Mouse (Mus musculus) brown adipose tissue, adult 24 weeks (tissue): ENCODE data around the gene Cltrn. TPM values are rescaled to one million over a fixed set of nuclear protein-coding genes. Genes with fewer than 3 reads are reported as not detected.

Experiments used
- H3K27ac ChIP-seq: fragments of 200-500 bp; replicated peaks from 2 replicates; pipeline ENCODE4 v1.5.1; 2012; ENCODE audit warnings: low read depth, mild to moderate bottlenecking, low read length
- H3K4me1 ChIP-seq: fragments of 200-500 bp; 2 replicates; pipeline ENCODE4 v1.6.1; 2012; ENCODE audit warnings: low read length, mixed read lengths; ENCODE audit not compliant: control insufficient read depth, insufficient read depth, insufficient read length
- H3K4me3 ChIP-seq: fragments of 200-500 bp; 2 replicates; pipeline ENCODE4 v1.5.1; 2012; ENCODE audit warnings: low read depth, mild to moderate bottlenecking, low read length, moderate library complexity; ENCODE audit not compliant: insufficient read depth
- polyA plus RNA-seq: library from polyadenylated mRNA; stranded (reverse); fragments of >200 nt; gene quantifications from 2 replicates; pipeline ENCODE4 v1.2.4, GENCODE M21; 2012; ENCODE audit not compliant: missing spikeins, insufficient read depth, insufficient read length

Gene Cltrn
- polyA plus RNA-seq, 1 experiment, result not detected

DNA sequence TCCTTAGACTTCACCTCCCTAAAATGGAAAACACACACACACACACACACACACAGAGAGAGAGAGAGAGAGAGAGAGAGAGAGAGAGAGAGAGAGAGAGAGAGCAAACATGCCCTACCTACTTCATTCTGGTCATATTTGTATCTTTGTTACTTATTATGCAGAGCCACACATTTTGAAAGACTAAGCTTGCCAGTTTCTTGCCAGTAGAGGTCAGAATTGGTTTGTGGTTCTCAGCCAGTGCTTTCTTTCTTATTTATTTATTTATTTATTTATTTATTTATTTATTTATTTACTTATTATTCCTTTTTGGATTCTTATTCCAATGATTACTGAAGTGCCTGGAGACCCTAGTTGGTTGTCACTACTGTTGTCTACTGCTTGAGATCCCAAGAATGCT, 12.9 kb downstream of the Cltrn start:
- no peak overlapping the region for H3K27ac ChIP-seq
- H3K4me1 ChIP-seq, result no peaks in the 10 kb centered on the region
- H3K4me3 ChIP-seq, result no peak overlapping the region

DNA sequence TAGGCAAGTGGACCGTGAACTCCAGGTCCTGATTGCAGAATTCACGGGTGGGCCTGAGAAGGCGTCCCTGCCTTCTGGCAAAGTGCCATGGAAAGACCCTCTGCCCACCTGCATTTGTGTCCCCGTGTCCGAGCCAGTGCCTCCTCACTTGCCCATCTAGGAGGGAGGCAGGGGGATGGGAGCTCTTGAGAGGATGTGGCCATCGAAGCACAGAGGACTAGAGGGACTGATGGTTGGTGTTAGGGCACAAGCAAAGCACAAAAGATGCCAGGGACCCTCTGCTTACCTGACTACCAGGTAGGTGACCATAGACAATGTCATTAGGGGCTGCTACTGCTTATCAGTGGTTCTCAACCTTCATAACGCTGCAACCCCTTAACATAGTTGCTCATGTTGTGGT, 13.6 kb downstream of the Cltrn start:
- Histone ChIP-seq H3K27ac (no peak overlapping the region), H3K4me3 (no peak overlapping the region), H3K4me1 (no peaks in the 10 kb centered on the region)

DNA sequence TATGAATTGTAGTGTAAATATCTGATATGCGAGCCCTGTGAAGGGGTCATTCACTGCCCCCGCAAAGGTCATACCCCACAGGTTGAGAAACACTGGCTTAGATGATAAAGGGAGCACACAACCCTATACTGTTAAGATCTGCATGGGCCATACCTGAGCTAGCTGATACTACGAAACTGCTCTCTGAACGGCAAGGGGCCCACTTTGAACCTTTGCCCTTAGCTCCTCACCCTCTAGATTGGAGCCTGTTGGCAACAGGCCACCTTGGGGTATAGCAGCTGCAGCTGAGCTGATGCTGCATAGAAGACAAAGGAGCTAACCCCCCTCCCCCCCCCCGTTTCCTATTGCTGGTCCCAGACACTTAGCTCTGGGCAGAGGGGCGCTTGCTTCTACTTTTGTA, 14.0 kb downstream of the Cltrn start:
- H3K27ac ChIP-seq, result no peak overlapping the region
- H3K4me3 ChIP-seq, result no peak overlapping the region
- no peaks in the 10 kb centered on the region for H3K4me1 ChIP-seq

GRCm38 (mm10) chrX:164111146-164111545, 22.5 kb downstream of the Cltrn start:
- H3K4me3 ChIP-seq, result no peak overlapping the region
- H3K4me1 ChIP-seq, result no peaks in the 10 kb centered on the region
- H3K27ac ChIP-seq, result no peak overlapping the region

GRCm38 (mm10) chrX:164113744-164114143, 25.1 kb downstream of the Cltrn start:
- Histone ChIP-seq H3K4me3 (no peak overlapping the region), H3K4me1 (no peaks in the 10 kb centered on the region), H3K27ac (no peak overlapping the region)

DNA sequence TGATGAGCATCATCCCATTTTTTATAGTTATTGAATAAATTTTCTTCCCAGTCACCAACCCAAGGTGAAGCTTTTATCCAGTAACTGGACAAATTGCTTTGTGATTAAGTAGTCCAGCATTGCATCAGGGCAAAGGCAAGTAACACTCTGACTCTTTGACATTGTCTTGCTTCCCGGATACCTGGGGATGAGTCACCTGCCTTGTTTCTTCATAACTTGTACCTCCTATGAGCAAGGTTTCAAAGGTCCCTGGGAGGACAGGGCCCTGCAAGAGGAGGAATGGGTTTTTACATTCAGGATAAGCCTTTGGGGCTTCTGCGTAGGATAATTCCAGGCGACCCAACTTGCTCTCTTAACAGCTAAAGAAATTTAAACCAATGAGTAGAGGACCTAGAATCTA, 35.3 kb downstream of the Cltrn start:
- H3K27ac ChIP-seq, result no peak overlapping the region
- H3K4me3 ChIP-seq, result no peak overlapping the region
- no peaks in the 10 kb centered on the region for H3K4me1 ChIP-seq

DNA sequence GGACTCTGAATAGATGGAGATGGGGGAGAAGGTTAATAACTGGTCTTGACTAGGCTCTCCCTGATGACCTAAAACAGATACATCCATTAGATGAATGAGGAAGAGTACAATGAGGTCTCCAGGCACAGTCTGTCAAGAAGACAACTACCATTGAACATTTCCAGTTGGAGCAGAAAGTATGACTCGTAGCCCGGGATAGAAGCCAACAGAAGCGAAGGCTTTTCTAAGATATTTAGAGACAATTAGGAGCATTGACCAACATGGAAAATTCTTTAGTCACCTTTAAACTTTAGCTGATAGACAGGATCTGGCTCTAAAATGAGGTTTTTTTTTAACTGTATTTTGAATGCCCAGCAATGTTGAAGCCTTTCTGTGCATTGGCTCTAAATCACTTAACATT, 44.9 kb downstream of the Cltrn start:
- Histone ChIP-seq H3K4me3 (no peak overlapping the region), H3K4me1 (no peaks in the 10 kb centered on the region), H3K27ac (no peak overlapping the region)

DNA sequence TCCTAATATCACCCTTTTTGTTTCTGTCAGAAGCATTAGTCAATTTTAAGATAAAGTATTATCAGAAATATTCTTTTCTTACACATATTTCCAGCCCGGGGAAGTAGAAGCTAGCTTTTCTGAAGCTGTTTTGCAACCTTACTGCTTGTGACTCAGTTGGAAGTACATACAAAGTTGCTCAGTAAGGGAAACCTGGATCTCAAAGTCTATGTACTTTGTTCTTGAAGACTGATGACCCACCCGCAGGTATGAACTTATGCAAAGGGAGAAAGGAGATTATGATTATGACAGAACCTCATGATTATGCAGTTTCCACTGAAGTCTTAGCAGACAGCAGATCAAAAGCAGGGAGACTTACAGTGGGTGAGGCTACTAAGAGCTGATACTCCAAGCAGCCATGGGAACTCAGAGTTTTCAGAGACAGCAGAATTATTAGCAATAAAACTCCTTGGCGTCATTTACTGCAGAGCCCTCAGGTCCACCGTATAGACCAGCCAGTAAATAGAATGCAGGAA, 46.7 kb downstream of the Cltrn start:
- H3K4me1 ChIP-seq, result no peaks in the 10 kb centered on the region
- no peak overlapping the region for H3K4me3 ChIP-seq
- no peak overlapping the region for H3K27ac ChIP-seq

DNA sequence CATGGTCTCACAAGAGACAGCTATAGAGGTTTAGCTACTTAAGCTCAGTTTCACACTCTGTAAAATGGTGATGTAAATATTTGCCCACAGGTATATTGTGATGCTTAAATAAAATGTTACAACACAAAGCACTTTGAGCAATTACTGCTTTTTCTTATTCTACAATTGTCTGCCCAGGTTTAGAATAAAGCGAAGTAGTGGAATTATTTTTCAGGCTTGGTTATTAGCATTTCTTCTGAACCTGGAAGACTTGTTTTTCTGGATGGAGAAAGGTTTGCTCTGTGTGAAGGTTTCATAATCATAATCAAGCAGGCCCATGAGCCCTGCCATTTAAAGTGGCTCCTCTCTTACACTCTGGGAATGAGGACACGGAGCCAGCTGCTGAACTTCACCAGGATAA, 50.4 kb downstream of the Cltrn start, which contains the start of gene Ace2:
Gene Ace2, plus strand, starts transcription at position 301 of the 400 bp plus-strand sequence.
- H3K4me1 ChIP-seq, result no peaks in the 10 kb centered on the region
- no peak within 1 kb of the TSS for H3K27ac ChIP-seq
- H3K4me3 ChIP-seq, result no peak within 1 kb of the TSS

GRCm38 (mm10) chrX:164145463-164146250, 57.0 kb downstream of the Cltrn start:
- H3K4me3 ChIP-seq, result no peak overlapping the region
- H3K4me1 ChIP-seq, result no peaks in the 10 kb centered on the region
- H3K27ac ChIP-seq, result no peak overlapping the region

DNA sequence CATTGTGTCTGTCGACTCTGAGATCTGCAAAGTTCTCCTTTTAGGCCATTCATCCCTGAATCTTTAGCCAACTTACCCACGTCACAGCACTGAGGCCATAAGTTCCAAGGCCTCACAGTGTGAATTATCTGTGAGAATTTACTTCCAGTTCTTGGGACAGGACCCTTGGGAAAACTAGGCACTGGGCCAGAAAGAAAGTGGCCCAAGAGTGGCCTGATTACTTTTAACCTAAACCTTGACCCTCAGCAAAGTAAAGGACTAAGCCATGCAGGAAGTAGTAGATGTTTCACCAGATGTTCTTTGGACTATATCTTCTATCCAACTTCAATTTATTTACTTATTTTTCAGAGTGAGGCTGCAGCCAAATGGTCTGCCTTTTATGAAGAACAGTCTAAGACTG, 64.1 kb downstream of the Cltrn start:
- Histone ChIP-seq H3K4me3 (no peak overlapping the region), H3K4me1 (no peaks in the 10 kb centered on the region), H3K27ac (no peak overlapping the region; the same call in 1 of the 2 replicates)

DNA sequence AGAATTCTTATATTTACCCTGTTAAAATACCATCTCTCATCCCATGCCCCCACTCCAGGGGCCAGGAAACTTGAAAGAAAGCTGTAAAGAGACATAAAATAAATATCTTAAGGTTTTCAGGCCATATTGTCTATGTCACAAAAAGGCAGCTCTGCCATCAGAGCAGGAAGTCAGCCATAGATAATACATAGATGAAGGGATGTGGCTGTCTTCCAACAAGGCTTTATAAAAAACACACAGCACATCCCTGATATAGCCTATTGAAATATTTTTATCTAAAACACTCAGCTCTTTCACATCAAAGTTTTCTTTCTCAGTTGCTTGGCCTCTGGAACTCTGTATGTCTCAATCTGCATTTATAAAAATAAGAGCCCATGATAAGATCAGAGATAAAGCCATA, 65.0 kb downstream of the Cltrn start:
- H3K4me3 ChIP-seq, result no peak overlapping the region
- no peaks in the 10 kb centered on the region for H3K4me1 ChIP-seq
- no peak overlapping the region for H3K27ac ChIP-seq

GRCm38 (mm10) chrX:164154594-164154993, 66.0 kb downstream of the Cltrn start:
- H3K4me3 ChIP-seq, result no peak overlapping the region
- H3K4me1 ChIP-seq, result no peaks in the 10 kb centered on the region
- no peak overlapping the region for H3K27ac ChIP-seq

- H3K4me1 ChIP-seq, result no peaks in the 10 kb centered on the region
These were observed 76.1 kb downstream of the Cltrn start for GRCm38 (mm10) chrX:164164681-164165080.

More at GRCm38 (mm10) chrX:164164681-164165080, 76.1 kb downstream of the Cltrn start:
- H3K27ac ChIP-seq, result no peak overlapping the region
- no peak overlapping the region for H3K4me3 ChIP-seq
